Mouse (Mus musculus) adrenal gland, adult 8-10 months (tissue): ENCODE measurements around the gene Psmd12. TPM values are rescaled to one million over a fixed set of nuclear protein-coding genes. Genes with fewer than 3 reads are reported as not detected.

Source experiments
- DNase-seq: peaks from one replicate; pipeline ENCODE4 v3.0.0; 2022
- total RNA-seq, 4 experiments: library from RNA; stranded (reverse); gene quantifications; 2 replicates each; pipeline ENCODE4 v1.2.4; 2022

The Psmd12 gene
- total RNA-seq, 4 experiments from 2014 or later, result 76.5 to 101 (median 86.8) TPM

DNA sequence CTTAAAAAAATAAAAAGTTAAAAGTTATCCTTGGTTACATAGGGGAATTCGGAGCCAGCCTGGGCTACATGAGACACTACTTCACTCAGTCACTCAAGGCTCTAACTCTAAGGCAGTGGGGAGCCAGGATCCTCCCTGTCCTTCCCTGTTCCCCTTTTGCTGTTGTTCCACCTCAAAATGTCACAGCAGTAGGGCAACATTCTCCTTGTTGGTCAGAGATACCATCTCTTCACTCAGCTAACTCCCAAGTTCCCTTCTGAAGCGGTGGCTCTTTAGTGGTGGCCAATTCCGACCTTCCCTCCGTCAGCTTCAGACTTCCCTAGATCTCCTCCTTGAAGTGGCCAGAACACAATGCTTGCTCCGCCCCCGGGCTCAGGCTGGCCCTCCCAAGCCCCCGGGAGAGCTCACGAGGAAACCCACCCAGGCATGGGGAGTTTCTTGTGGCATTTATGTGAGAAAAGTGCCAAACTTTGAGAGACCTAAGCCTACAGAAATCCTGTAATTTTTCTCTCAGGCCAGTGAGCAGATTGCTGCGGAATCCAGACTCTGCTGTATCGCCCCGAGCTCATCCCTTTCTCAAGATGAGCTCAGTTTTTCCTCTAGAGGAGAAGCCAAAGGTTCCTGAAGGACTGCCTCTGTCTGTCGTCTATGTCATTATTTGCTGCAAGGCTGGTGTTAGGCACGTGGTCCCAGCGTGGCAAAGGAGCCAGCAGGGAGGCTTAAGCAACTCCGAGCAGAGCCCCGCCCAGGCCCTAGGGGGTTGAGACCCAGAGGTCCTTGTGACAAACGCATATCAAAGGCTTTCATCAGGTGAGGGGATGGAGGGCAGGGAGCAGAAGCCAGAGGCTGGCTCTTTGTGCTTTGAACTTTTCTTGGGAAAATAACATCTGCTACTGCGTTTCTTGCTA is 31.3 kb downstream of the Psmd12 start:
- peak; percentile 51 for DNase-seq

DNA sequence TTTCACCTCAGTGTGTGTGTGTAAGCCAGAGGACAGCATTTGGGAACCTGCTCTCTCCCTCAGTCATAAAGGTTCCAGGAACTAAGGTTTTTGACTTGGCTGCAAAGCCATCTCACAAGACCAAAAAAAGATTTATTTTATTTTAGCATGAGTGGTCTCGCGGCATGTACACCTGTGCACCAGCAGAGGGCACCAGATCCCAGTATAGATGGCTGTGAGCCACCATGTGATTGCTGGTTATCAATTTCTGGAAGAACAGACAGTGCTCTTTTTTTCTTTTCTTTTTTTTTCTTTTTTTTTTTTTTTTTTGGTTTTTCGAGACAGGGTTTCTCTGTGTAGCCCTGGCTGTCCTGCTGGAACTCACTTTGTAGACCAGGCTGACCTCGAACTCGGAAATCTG is 32.7 kb downstream of the Psmd12 start:
- DNase-seq, result peak; percentile 24

DNA sequence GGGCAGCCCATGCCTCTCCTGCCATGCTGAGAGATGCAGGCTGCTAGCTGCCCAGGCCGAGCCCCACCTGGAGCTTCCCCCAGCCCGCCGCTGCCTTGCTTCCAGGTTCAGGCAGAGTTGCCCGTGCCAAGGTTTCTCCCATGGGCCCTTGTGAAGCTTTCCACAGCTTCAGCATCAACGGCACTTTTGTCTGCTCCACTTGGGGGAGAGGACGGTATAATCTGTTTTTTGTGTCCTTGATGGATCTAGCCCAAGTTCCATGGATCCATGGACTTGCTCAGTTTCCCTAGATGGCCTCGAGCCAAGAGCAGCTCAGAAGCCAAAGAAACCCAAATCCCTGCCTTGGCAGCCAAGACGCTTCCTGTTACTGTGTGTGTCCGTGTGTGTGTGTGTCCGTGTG is 33.8 kb downstream of the Psmd12 start:
- no peak for DNase-seq

DNA sequence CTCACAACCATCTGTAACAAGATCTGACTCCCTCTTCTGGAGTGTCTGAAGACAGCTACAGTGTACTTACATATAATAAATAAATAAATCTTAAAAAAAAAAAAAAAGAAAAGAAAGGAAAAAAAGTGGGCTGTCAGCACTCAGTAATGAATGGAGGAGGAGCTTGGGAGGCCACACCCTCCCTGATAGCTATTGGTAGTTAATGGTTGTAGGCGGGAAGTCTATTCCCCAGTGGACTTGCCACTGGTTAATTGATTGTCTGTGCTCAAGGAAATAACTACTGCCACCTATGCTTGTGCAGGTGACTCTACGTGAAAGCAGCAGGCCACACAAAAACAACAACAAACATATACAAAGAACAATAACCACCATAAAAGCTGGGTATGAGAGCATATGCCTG is 37.1 kb downstream of the Psmd12 start:
- no peak for DNase-seq

DNA sequence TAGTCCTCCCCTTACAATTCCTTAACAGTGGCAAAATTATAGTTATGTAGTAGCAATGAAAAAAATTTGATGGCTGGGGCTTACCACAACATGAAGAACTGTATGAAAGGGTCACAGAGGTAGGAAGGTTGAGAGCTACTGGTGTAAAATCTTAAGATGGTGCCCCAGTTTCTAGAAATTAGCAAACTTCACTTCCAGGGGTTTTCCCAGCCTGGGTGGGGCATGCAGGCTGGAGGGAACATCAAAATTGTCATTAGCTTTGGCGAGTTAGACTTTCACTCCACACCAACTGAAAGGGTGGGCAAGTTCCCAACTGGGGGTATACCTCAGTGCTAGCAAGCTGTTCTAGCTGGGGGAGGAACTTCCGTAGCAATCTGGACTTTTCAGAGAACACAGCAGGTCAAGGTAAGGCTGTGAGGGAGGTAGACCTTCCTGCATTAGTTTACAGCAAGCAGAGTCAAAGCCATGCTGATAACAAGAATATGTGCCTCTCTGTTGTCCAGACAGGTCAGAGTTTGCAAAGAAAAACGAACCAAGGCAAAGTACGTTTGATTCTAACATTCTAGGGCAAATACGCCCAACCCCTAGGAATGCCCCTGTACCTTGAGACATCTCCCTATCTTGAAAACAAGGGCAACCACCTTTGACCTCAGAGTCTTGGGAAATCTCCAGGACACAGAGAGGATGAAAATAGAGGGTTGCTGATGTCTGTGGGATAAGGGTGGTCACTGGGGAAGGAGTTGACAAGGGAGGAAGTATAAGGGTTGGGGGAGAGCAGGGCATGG is 39.6 kb downstream of the Psmd12 start:
- DNase-seq, result no peak

DNA sequence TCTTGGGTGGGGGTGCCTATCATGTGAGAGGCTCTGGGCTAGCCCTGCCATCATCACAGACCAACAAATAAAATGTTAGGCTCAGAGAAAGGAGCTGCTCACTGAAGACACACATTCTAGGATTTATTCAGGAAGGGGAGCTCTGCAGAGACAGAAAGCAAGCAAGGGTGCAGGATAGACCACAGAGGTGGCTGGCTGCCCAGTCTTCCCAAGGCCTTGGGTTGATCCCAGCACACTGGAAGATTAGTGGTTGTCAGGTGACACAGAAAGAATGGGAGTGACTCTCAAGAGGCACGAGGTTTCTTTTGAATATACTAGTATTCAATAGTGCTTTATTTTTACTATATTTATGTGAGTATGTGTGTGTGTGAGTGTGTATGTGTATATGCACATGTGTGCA is 41.9 kb downstream of the Psmd12 start:
- DNase-seq, result no peak

DNA sequence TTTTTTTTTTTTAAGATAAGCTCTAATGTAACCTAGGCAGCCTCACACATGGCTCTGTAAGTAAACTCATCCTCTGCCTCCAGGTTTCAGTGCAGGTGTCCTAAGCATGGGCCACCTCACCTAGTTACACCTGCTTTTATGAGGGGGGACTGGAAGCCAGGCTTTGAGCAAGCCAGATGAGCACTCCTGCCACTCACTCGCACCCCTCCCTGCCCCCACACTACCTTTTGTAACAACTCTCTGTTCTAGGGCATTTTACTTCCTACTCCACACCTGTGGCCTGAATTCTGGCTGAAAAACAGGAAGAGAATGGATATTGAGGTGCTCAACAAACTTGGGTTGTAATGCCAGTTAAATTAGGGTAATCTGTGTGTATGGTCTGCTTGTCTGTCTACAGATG is 45.7 kb downstream of the Psmd12 start:
- no peak for DNase-seq

DNA sequence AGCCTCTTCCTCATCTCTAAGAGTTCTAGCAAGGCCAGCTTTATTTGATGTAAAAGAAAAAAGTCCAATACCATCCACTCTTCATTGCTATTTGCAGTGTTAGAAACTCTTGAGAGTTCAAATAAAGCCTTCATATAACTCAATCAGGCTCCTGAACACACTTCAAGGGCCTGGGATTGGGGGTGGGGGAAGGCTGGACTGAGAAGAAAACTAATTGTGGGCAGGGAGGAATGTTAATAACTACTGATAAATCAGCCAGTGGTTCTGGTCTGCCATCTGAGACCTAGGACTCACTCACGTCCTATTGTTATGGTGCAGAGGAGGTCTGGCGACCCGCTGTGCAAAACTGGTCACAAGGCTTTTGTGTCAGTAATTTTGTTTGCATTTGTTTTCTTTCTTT is 48.3 kb downstream of the Psmd12 start:
- no peak for DNase-seq

DNA sequence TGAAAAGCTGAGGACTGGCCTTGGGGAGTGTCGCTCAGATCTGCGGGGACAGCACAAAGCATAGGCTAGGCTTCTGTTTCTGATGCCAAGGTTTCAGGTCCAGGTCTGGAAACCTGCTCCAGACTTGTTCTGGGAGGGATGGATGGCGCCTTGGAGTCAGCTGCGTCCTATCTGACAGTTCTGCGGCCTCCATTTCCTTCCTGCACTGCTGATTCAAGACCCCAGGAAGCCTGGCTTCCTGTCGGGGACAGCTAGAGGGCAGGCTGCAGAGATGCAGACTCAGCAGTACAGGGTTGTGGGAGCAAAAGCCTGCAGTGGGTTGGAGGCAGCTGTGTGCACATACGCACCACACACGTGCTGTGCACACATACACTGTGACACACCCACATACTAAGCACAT is 50.0 kb downstream of the Psmd12 start:
- no peak for DNase-seq

DNA sequence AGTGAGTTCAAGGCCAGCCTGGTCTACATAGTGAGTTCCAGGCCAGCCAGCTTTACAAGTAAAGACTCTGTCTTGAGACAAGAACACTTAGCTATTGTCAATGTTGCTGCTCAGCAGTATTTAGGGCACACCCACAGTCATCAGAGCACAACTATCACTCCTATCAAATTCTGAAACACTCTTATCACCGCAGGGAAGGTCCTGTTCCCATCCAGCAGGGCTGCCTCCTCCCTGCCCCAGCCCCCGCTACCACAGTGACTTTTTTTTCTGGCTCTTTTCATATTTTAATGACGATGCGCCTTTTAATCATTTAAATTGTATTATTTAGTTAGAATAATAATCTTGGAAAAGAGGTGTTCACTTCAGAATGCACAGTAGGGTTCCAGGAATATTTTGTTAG is 52.2 kb downstream of the Psmd12 start:
- no peak for DNase-seq

DNA sequence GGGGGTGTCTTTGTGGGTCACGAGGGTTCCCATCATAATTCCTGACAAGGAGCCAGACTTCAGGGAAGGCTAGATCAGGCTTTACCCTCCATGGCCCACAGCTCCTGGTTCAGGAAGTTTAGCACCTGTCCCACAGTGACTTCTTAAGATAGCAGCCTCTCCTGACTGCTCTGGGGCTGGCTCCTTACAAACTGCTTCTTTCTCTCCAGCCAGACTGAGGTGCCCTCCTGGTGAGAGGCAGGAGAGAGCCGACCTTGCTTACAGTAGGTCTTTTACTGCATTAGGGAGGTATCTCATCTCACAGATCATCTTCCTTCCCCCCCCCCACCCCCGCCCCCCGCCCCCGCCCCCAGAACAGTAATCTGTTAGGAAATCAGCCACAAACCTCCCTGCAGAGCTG is 53.0 kb downstream of the Psmd12 start:
- DNase-seq, result no peak

DNA sequence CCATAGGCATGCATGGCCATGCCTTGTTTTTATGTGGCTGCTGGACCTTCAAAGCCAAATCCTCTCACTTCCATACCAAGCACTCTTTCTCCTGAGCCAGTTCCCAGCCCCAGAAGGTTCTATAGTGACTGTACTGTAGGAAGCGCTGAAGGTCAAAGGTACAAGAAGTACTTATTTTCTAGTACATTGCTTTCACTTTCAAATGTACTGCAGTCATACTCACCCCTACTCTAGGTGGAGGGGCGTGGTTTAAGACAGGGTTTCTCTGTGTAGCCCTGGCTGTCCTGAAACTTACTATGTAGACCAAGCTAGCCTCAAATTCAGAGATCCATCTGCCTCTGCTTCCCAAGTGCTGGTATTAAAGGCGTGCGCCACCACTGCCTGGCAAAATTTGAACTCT is 59.7 kb downstream of the Psmd12 start:
- no peak for DNase-seq

DNA sequence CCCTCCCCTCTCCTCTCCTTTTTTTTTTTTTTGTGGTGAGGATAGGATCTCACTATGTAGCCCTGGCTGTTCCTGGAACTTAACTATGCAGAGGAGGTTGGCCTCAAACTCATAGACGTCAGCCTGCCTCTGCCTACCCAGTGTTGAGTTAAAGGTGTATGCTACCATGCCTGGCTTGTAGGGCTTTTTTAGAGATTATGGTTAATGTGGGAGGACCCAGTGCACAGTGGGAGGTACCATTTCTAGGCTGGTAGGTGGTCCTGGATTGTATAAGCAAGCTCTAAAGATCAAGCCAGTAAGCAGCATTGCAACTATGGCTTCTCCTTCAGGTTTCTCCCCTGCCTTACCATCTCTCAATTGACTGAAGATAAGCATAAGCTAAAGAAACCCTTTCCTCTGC is 61.1 kb downstream of the Psmd12 start:
- no peak for DNase-seq

DNA sequence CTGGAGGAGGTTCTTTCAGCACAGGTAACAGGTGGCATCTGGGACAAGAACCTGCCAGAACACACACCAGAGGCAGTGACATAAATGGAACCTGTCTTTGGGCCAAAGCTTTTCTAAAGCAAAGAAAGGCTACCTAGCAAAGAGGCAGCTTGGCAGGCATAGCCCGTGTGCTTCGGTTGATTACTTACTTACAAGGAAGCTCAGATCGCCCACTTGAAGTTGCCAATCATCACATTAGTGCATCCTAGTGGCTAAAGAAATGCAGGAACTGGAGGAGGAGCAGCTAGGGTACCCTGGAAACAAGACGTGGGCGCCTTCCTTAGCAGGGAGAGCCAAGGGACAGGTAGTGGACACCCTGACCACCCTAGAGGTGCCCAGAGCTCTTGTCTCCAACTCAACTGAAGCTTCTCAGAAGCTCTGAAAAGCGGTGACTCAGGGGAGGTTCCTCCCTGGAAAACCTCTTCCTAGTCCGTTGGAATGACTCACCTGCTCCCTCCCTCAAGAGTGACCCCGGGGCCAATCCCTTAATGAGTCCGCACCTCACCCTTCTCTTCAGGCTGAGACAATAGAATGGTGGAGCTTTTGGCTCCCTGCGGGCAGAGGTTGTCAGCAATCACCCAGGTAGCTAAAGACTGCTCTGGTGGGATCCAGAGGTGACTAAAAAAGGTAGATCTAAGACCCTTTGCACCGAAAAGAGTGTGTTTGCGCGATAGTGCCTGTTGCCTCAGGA is 66.6 kb downstream of the Psmd12 start:
- no peak for DNase-seq

DNA sequence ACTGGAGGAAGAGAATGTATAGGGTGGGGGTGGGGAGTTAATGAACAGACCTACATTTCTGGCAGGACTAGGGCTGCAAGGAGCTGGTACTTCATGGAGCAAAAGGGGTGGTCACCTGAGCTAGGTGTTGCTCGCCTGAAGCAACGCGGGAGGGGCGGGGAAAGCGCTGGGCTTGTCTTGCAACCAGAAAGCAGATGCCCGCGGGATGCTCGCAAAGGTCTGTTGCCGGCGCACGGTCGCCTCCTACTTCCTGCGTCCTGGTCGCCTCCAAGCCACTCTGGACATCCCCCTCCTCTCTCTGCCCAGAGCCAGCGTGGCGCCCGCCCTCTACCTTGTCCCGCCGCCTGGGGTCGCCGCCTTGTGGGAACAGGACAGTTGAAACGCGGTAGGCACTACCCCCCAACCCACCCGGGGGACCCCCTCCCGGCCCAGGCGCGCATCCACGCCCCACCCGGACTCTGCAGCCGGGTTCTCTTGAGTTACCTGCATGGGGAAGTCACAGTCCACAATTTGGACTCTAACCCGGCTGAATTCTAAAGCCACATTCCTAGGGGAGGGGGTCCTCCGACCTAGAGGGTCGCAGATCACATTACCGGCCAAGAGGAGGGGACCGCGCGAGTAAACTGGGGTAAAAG is 67.5 kb downstream of the Psmd12 start:
- no peak for DNase-seq

DNA sequence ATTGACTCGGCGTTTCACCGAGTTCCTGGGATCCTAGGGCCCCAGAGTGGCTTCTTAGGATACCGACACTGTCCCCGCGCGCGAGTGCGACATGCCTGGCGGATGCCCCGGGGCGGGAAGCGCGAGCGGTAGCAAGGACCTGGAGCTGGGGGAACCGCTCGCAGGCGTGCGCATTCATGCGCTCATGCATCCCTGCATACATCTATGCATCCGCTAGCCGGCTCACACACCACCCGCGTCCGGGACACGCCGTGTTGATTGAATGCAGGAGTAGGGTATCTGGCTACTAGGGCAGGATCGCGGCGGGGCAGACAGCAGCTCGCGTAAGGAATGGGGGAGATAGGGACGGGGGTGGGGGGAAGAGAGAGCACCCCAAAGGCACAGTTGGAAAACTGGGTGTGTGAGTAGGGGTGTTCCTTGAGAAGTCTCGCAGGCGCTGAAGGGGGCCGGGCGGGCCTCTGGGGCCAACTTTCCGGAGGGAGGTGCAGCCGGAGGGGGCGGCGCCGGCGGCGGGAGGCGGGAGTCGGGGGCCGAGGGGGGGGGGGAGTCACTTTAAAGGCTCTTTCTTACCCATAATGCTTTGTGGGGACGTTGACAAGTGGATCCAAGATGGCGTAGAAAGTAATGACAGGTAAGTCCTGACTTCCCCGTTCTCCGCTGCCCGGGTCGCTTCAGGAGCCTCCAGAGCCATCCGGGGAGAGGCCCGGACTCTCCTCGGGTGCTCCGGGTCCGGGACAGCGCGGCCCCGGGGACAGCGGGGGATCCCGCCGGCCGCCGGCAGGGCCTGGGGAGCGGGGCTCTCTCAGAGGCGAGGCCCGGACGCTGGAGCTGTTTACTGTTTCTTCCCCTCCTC is 68.3 kb downstream of the Psmd12 start, which contains the start of gene Helz:
Helz (plus strand) TSS at position 580 of the 853 bp plus-strand sequence.
- peak; percentile 43 for DNase-seq

DNA sequence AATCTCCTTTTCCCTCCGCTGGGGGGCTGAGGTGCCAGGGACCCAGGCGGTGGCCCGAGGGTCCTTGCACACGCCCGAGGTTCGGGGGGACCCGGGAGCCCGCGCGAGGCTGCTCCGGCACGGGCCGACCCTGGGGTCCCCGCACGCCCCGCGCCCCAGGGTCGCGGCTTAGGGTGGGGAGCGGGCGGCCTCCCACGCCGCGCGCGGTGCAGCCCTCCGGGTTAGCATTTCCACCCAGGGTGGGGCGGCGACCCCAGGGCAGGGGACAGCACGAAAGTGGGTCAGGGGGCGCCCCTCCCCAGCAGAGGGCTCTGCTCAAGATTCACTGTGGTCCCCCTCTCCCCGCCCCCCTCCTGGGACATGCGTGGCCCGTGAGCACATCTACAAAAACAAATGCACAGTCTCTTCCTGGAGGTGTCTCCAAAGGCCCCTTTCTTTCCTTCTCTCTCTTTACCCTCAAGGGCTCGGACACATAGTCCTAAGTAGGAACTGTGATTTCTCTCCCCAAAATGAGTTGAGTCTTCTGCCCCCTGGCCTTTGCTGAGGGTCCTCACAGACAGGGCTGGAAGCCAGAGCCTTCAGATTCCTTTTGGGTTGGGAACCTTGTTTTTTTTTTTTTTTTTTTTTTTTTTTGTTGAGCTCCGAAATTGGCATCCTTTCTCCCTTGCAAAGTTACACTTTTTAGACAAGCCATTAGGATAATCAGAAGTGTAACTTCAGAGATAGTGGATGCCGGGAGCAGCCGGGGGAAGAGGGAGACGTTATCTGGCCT is 69.1 kb downstream of the Psmd12 start:
- no peak for DNase-seq
